In genomic region chr9:49834013-49834412, GRCm38 (mm10) we compare ENCODE assay signal across 26 mouse cellular contexts. TPM values are rescaled to one million over a fixed set of nuclear protein-coding genes. Genes with fewer than 3 reads are reported as not detected.
DNase-seq lines count a peak whose midpoint lies in the region; ATAC-seq and TF ChIP-seq lines count a peak whose summit lies in the region.
"Had no signal": no experiment of that assay in that cellular context is flagged by ENCODE, and none has a peak within 500 bp of the region (broad histone marks: within the 10 kb centered on the region; RNA-seq: fewer than 3 reads in every experiment).

No protein-coding gene starts in this region.

- TF ChIP-seq CTCF in hindbrain, postnatal 0 days (IDR thresholded peaks at IDR 0.05; ENCODE audit: low read depth) = no peak
- no peak for TF ChIP-seq CTCF in brain, embryonic 14.5 days (IDR thresholded peaks at IDR 0.05; ENCODE audit: borderline replicate concordance, extremely low read depth, insufficient read depth, insufficient read length)

- no peaks in the 10 kb centered on the region for H3K36me3 ChIP-seq in hindbrain, postnatal 0 days (ENCODE audit: insufficient read depth, low read length)
- no peaks in the 10 kb centered on the region for H3K36me3 ChIP-seq in hindbrain, embryonic 16.5 days (ENCODE audit: control insufficient read depth, insufficient read depth, low read length)
- H3K36me3 ChIP-seq: forebrain, embryonic 15.5 days; heart, embryonic 10.5 days; heart, embryonic 15.5 days; liver, embryonic 12.5 days; midbrain, embryonic 13.5 days; neural tube, embryonic 15.5 days had no signal

- ATAC-seq in cerebellum, adult (ENCODE audit: insufficient number of reproducible peaks, low FRiP score, low TSS enrichment) = no peak
- ATAC-seq in hindbrain, postnatal 0 days = no peak
- no peak for ATAC-seq in hindbrain, embryonic 16.5 days
- ATAC-seq: forebrain, embryonic 15.5 days; intestine, embryonic 16.5 days; liver, embryonic 12.5 days; liver, postnatal 0 days; lung, postnatal 0 days; midbrain, embryonic 13.5 days; Patski had no signal

- peak; percentile 10 for DNase-seq in cerebellum, adult 8-10 months
- peak; percentile 8 for DNase-seq in hindbrain, postnatal 0 days (ENCODE audit: low spot score)
- peak; percentile 43 for DNase-seq in brain, embryonic 14.5 days (ENCODE audit: low read depth)
- peak; percentile 13 to 48 for DNase-seq in cerebellum, postnatal 25 days
- no peak for DNase-seq in lung, postnatal 4 days
- DNase-seq: adrenal gland, postnatal 14 days; gastrocnemius, postnatal 10 days; kidney, adult 8-10 months; kidney, postnatal 10 days; liver, postnatal 0 days; retina, postnatal 1 day; right cerebral cortex, postnatal 14 days had no signal

- H3K4me1 ChIP-seq in hindbrain, postnatal 0 days (ENCODE audit: insufficient read depth, low read length) = no peaks in the 10 kb centered on the region
- H3K4me1 ChIP-seq in hindbrain, embryonic 16.5 days (ENCODE audit: control insufficient read depth, insufficient read depth, low read depth, low read length) = no peaks in the 10 kb centered on the region
- H3K4me1 ChIP-seq: forebrain, embryonic 15.5 days; heart, embryonic 10.5 days; heart, embryonic 15.5 days; liver, embryonic 12.5 days; midbrain, embryonic 13.5 days; neural tube, embryonic 15.5 days had no signal

- no peaks in the 10 kb centered on the region for H3K9me3 ChIP-seq in hindbrain, postnatal 0 days (ENCODE audit: low read length)
- no peaks in the 10 kb centered on the region for H3K9me3 ChIP-seq in hindbrain, embryonic 16.5 days (ENCODE audit: control insufficient read depth, low read length)
- H3K9me3 ChIP-seq: forebrain, embryonic 15.5 days; heart, embryonic 10.5 days; heart, embryonic 15.5 days; liver, embryonic 12.5 days; midbrain, embryonic 13.5 days; neural tube, embryonic 15.5 days had no signal

- TF ChIP-seq POLR2A in brain, embryonic 14.5 days (IDR thresholded peaks at IDR 0.05; ENCODE audit: borderline replicate concordance, extremely low read depth, insufficient read depth, insufficient read length, poor library complexity, severe bottlenecking) = no peak

- no peak overlapping the region for H3K4me3 ChIP-seq in hindbrain, postnatal 0 days (ENCODE audit: low read length)
- H3K4me3 ChIP-seq in hindbrain, embryonic 16.5 days (ENCODE audit: low read length) = no peak overlapping the region
- H3K4me3 ChIP-seq: forebrain, embryonic 15.5 days; heart, embryonic 10.5 days; heart, embryonic 15.5 days; left cerebral cortex, adult 2 months; liver, embryonic 12.5 days; midbrain, embryonic 13.5 days; neural tube, embryonic 15.5 days had no signal

- H3K27ac ChIP-seq in hindbrain, postnatal 0 days = no peak overlapping the region
- H3K27ac ChIP-seq in hindbrain, embryonic 16.5 days (ENCODE audit: low read depth, low read length) = no peak overlapping the region
- H3K27ac ChIP-seq: forebrain, embryonic 15.5 days; heart, embryonic 10.5 days; heart, embryonic 15.5 days; left cerebral cortex, adult 2 months; liver, embryonic 12.5 days; macrophage; midbrain, embryonic 13.5 days; neural tube, embryonic 15.5 days had no signal

- 100% methylated on average over 1 of the region's 1 CpGs for WGBS in hindbrain, postnatal 0 days
- WGBS in hindbrain, embryonic 16.5 days = 100% methylated on average over 1 of the region's 1 CpGs

- no peak overlapping the region for H3K4me2 ChIP-seq in hindbrain, postnatal 0 days (ENCODE audit: low read depth, low read length)
- H3K4me2 ChIP-seq in hindbrain, embryonic 16.5 days (ENCODE audit: low read length) = no peak overlapping the region
- H3K4me2 ChIP-seq: forebrain, embryonic 15.5 days; heart, embryonic 15.5 days; liver, embryonic 12.5 days; midbrain, embryonic 13.5 days; neural tube, embryonic 15.5 days had no signal

- no peaks in the 10 kb centered on the region for H3K27me3 ChIP-seq in hindbrain, postnatal 0 days (ENCODE audit: insufficient read depth, low read length)
- H3K27me3 ChIP-seq in hindbrain, embryonic 16.5 days (replicated peaks; ENCODE audit: control insufficient read depth, insufficient read depth, low read length) = no peaks in the 10 kb centered on the region
- H3K27me3 ChIP-seq: forebrain, embryonic 15.5 days; heart, embryonic 15.5 days; liver, embryonic 12.5 days; midbrain, embryonic 13.5 days; neural tube, embryonic 15.5 days; Patski had no signal

- no peak overlapping the region for H3K9ac ChIP-seq in hindbrain, postnatal 0 days (replicated peaks; ENCODE audit: low read length)
- H3K9ac ChIP-seq in hindbrain, embryonic 16.5 days (ENCODE audit: low read depth, low read length) = no peak overlapping the region
- H3K9ac ChIP-seq: forebrain, embryonic 15.5 days; heart, embryonic 15.5 days; liver, embryonic 12.5 days; liver, postnatal 0 days; midbrain, embryonic 13.5 days; neural tube, embryonic 15.5 days had no signal

RNA-seq across cellular contexts. Expression of gene Ncam1, which starts 35.3 kb away (rescaled TPM):
- 411 and 489 TPM in 2 replicates for total RNA-seq in hindbrain, postnatal 0 days (2014; rRNA removed)
- 388 and 414 TPM in 2 replicates for polyA plus RNA-seq in hindbrain, postnatal 0 days (2015; fragmentation: Nextera tagmentation; extraction: Ambion mirVana)
- 450 and 495 TPM in 2 replicates for polyA plus RNA-seq in hindbrain, embryonic 16.5 days (2015; fragmentation: Nextera tagmentation; extraction: Ambion mirVana)
- 104 and 231 TPM in 2 replicates for polyA plus RNA-seq in brain, embryonic 14.5 days (2012; rRNA removed)
- total RNA-seq: MEL had no signal

Comparison
In these comparisons a context has a peak if more than half of its experiments do, and no peak if none do; other contexts are left out.
1. DNase-seq: peak in cerebellum, adult 8-10 months (single experiment), hindbrain, postnatal 0 days (single experiment), brain, embryonic 14.5 days (single experiment) and cerebellum, postnatal 25 days (2 of 2); none in lung, postnatal 4 days (0 of 2).